Mouse (Mus musculus) 3134 (cell line): ENCODE data around the gene Lrrc36.

Source experiments
- DNase-seq: peaks from one replicate; pipeline ENCODE4 v3.0.0-alpha.2; 2011; ENCODE audit warnings: low spot score; ENCODE audit not compliant: insufficient read length; ENCODE audit errors: extremely low read depth

Lrrc36 gene

GRCm38 (mm10) chr8:105431743-105432515, 18.6 kb downstream of the Lrrc36 start:
- DNase-seq = no peak

GRCm38 (mm10) chr8:105433021-105433420, 19.6 kb downstream of the Lrrc36 start:
- no peak for DNase-seq

GRCm38 (mm10) chr8:105433511-105433910, 20.1 kb downstream of the Lrrc36 start:
- no peak for DNase-seq

GRCm38 (mm10) chr8:105434136-105434535, 20.8 kb downstream of the Lrrc36 start:
- no peak for DNase-seq

- DNase-seq = no peak
Observed at GRCm38 (mm10) chr8:105436218-105436617, 22.8 kb downstream of the Lrrc36 start.

- no peak for DNase-seq
Observed at GRCm38 (mm10) chr8:105437078-105437748, 23.8 kb downstream of the Lrrc36 start.

- no peak for DNase-seq
Observed at GRCm38 (mm10) chr8:105438865-105439264, 25.5 kb downstream of the Lrrc36 start.

GRCm38 (mm10) chr8:105441433-105441832, 28.1 kb downstream of the Lrrc36 start:
- no peak for DNase-seq

GRCm38 (mm10) chr8:105442661-105443060, 29.3 kb downstream of the Lrrc36 start:
- DNase-seq = no peak

- DNase-seq = no peak
Observed at GRCm38 (mm10) chr8:105445296-105446126, 32.1 kb downstream of the Lrrc36 start.

GRCm38 (mm10) chr8:105446127-105446552, 32.8 kb downstream of the Lrrc36 start:
- no peak for DNase-seq

- no peak for DNase-seq
Observed at GRCm38 (mm10) chr8:105448188-105448587, 34.8 kb downstream of the Lrrc36 start.

- no peak for DNase-seq
Observed at GRCm38 (mm10) chr8:105448596-105448995, 35.2 kb downstream of the Lrrc36 start.

GRCm38 (mm10) chr8:105450977-105451376, 37.6 kb downstream of the Lrrc36 start:
- DNase-seq = no peak

- DNase-seq = no peak
Observed at GRCm38 (mm10) chr8:105451903-105452603, 38.7 kb downstream of the Lrrc36 start.

- peak; percentile 56 for DNase-seq
Observed at GRCm38 (mm10) chr8:105453296-105453695, 39.9 kb downstream of the Lrrc36 start.

- no peak for DNase-seq
Observed at GRCm38 (mm10) chr8:105454088-105454487, 40.7 kb downstream of the Lrrc36 start.

- no peak for DNase-seq
Observed at GRCm38 (mm10) chr8:105455218-105455617, 41.8 kb downstream of the Lrrc36 start.

GRCm38 (mm10) chr8:105461085-105461803, 47.9 kb downstream of the Lrrc36 start:
- DNase-seq = no peak

- DNase-seq = no peak
Observed at GRCm38 (mm10) chr8:105464595-105464994, 51.2 kb downstream of the Lrrc36 start.
